Mouse (Mus musculus): Measurements from ENCODE around the gene Polh.

Gene Polh

DNA sequence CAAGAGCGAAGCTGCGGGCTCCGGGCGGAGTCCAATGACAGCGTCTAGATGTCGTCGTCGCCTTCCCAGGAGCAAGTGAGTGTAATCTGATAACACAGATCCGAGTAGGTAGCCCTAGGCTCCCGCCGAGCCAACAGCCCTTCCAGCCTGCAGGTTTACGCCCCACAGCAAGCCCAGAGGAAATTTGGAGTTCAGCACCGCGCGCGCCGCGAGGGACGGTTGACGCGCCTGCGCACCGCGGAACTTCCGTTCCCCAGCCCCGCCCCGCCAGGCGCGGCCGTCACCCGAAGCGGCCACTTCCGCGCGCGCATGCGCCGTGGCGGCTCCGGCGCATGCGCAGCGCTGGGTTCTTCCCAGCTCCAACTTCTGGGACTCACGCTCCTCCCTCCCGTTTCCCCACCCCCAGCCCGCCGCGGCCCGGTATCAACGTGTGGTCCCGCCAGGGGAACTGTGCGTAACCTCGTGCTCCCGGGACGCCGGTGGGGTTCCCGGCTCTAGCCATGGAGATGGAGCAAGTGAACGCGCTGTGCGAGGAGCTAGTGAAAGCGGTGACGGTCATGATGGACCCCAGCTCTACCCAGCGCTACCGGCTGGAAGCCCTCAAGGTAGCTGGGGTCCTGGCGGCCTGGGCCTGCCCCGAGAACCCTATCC is at the start of gene Polh, which contains the start of gene Xpo5:
Gene Polh (minus strand): TSS at position 225 of the 651 bp plus-strand sequence.
Gene Xpo5 (plus strand): TSS at position 362 of the 651 bp plus-strand sequence.
- peak; percentile 95 for DNase-seq

DNA sequence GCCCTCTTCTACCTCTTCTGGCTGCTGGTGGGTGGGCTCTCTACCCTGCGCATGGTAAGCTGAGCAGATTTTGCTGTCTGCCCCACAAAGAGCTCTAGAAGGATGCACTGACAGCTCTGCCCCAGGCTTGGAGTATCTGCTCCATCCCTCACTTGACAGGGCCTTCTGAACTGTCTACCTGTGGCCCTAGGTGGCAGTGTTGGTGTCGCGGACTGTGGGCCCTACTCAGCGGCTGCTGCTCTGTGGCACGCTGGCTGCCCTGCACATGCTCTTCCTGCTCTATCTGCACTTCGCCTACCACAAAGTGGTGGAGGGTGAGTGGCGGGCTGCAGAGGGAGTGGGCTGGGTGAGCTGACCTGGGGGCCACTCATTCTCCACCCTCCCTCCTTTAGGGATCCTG is 48.7 kb upstream of the Polh start:
- DNase-seq: peak in 1 of 2 experiments; percentile 32

DNA sequence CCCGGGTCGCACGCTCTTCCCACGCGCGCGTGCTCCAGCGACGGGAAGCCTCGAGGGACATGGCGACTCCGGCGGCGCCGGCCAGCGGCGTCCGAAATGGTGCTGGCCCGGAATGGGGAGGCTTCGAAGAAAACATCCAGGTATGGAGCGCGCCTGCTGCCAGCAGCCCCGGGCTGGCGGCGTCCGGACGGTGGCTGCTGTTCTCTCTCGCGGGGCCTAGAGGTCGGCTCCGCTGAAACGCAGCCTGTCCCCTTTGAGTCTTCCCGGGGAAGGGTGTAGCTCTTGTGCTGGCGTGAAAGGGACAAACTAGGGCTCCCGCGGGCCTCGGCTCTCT is 45.7 kb upstream of the Polh start:
- no peak for DNase-seq

DNA sequence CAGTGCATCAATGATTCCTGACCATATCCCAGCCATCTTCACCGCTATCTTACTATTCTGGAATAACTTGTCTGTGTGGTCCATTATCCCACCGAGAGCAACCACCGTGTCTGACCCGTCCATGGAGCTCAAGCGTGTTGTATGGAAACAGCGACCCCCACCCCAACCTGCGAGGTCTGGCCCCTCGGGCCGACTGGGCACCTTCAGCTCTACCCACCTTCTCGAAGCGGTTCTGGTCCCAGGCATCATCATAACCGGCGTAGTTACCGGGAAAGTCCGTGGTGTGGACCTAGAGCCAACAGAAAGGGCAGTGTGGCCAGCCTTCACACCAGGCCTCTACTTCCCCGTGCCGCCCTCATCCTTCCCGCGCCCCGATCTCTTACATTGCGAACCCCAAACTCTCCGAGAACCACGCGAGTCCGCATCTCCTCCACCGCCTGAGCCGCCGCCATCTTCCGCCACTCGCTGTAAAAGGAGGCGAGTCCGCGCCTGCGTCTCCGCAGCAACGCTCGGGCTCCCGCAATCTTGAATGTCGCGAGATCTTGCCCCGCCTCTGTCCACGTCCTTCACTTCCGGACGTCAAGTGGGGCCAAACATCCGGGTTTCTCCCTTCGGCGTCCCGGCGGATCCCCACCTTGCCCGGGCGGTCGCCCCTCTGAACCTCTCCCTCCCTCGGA is 45.2 kb upstream of the Polh start, which contains the start of the genes Polr1c and Yipf3:
Gene Polr1c (minus strand): TSS at position 543 of the 677 bp plus-strand sequence.
Gene Yipf3 (plus strand): TSS at position 569 of the 677 bp plus-strand sequence.
- peak; percentile 96 to 97 for DNase-seq

DNA sequence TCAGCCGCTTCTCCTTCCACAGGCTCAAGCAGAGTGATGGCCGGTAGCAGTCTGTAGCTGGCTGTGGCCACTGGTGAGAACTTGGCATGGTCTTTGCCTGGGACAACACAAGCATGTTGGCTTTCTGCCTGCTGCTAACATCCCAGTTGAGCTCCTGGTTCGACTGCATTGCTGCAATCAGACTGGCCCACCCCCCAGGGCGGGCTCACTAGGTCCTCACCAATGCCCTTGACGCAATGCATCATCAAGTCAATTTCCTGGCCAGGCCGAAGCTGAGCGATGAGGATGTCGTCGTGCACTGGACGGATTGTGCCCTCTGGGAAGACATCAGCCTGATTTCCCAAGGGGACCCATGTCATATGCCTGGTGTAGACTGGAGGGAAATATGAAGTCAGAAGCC is 42.1 kb upstream of the Polh start:
- no peak for DNase-seq

DNA sequence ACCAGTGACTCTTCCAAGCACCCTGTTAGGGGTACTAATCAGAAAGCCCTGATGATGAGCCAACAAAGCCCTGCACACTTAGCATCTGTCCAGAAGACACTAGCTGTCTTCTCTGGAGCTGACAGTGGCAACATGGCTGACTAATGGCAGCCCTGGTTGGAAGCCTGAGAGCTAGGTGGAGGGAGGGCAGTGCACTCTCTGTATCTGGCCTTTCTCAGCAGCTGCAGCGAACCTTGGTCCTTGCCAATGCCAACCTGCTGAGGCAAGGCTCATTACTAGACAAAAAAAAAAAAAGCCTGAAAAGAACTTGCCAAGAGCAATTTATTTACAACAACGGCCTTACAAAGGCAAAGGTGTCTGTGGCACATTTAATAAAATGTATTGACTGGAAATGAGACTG is 41.2 kb upstream of the Polh start:
- no peak for DNase-seq

DNA sequence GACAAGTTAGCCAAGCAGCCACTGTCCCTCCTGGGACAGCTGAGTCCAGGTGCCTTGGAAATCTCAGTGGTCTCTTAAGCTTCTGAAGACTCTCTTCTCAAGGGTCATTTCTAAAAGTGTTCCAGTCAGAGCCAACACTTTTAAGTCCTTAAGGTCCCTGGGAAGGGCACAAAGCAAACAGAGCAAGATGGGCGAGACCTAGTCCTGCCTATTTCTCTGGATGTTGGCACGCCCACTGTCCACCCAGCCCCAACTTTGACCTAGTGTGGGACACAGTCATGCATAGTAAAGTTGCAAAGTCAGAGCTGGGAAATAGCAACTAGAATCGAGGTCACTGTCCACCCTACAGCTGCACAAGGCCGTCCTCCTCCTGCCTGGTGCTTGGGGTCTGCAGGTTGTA is 40.5 kb upstream of the Polh start:
- DNase-seq: no peak

DNA sequence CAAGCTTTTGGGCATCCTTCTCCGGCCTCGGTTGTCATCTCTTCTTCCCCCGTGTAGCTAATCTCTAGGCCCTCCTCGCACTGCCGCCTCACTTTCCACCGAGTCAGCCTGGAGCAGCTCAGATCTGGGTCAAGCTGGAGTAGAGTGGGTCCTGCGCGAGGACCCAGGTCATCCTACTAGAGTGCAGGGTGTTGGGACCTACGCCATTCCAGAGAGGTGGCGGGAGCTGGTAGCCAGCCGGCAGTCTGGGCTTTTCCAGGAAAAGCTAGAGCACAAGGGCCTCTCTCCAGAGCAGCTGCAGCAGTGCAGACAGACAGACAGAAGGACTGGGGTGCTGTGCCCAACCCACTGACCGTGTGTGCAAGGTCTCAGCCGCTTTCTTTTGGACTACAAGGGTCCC is 39.8 kb upstream of the Polh start:
- DNase-seq: no peak

DNA sequence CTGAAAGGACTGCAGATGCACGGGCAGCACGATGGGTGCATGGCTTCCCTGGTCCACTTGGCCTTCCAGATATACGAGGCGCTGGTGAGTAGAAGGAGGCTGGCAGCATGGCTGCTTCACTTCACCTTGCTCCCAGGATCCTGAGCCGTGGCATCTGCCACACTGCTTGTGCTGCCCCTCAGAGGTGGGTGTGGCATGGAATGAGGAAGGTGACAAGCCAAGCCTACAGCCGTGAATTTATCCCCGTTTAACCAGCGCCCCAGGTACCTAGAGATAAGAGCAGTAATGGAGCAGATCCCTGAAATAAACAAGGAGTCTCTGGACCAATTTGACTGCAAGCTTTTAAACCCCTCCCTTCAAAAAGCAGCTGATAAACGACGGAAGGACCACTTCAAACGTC is 39.0 kb upstream of the Polh start:
- no peak for DNase-seq

DNA sequence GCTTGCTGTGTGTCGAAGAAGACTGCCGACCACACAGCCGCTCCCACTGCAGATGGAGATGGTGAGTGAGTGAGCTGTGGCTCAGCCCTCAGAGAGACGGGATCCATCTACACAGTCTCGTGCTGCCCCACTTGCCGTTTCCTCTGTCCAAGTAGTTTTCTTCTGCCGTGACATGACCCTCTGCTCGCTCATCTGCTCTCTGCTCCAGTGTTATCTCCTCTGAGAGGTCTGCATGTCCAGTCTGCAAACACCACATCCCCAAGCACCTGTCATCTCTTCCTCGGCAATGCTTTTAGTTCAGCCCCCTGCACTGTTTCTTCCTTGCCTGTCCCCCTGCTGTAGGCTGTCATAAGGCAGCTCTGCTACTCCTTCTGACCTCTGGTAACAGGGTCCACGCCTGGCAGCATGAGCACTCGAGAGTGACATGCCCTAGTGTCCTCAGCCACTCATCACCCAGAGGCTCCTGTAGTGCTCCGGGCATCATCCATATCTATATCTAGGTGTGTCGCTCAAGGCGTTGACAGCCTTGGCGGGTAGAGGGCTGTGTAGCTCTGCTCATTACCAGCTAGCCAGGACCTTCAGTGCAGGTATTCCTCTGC is 37.2 kb upstream of the Polh start:
- no peak for DNase-seq

DNA sequence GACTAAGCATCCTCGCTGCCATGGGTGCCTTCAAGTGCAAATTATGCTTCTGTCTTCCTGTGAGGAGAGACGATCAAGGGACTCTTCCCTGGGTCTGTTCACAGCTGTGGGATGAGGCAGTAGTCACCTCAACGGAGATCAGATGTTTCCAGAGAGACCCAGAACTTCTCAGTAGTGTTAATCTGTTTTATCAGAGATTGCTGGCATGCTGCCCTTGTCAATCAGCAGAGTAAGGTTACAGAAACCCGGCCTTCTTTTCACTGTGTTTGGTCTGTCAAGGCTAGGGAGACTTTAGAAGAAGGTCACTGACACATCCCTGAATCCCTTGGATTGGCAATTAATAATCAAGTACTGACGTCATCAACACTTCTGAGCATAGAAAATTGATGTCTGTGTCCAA is 35.0 kb upstream of the Polh start:
- DNase-seq: no peak

DNA sequence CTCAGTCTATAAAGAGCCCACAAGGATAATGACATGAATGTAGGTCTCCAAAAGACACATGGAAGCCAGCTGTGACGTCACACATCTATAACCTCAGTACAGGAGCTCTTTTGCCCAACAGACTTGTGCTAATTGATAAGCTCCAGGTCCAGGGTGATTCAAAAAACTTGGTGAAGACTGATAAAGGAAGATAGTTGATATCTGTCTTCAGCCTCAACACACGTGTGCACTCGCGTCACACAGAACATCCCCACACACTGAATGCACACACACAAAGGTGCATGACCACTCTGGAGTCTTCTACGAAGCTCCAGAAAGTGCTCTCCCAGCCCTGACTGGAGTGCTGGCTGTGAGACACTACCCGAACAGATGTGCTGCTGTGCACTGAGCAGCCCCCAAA is 34.6 kb upstream of the Polh start:
- no peak for DNase-seq

DNA sequence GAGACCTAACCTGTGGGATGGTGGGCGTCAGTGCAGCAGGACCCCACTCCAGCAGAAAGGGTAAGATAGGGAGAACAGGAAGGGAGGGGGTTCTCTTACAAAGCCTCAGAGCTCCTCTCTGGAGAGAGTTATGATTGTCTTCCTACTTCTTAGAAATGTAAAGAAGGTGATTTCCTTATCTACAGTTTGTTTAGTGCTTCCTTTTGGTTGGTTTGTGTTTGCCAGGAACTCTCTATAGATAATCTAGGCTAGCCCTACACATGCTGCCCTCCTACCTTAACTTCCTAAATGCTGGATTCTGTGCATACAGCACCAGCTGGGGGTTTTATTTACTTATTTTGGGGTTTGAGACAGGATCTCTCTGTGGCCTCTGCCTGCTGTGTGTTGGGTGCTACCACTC is 33.6 kb upstream of the Polh start:
- no peak for DNase-seq

DNA sequence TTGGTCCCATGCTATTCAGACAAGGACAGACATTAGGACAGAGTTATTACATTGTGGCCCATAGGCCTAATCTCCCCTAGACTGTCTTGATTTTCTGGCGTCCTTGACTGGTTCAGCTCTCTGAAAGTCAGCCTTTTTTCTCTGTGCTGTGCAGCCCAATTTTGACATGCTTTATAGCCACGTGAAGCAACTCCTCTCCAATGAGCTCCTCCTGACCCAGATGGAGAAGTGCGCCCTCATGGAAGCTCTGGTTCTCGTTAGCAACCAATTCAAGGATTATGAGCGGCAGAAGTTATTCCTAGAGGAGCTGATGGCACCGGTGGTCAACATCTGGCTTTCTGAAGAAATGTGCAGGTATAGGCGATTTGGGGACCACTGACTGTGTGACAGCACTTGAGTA is 25.1 kb upstream of the Polh start:
- no peak for DNase-seq

DNA sequence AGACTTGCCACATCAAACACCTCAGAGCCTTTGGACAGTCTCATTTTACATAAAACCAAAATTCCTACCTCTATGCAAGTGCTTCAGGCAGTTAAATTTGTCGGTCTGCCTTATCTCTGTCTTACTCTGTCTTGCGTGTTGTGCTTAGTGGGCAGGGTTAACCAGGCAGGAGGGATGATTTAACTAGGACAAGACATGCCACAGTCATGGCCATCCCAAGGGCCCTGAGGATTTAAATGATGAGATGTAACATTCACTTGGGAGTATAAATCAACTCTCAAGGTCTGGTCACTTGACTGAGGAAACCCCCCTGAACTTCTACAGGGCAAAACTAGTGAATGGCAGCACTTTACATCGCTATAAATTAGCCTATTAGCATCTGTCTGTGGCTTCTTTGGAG is 19.2 kb upstream of the Polh start:
- no peak for DNase-seq

DNA sequence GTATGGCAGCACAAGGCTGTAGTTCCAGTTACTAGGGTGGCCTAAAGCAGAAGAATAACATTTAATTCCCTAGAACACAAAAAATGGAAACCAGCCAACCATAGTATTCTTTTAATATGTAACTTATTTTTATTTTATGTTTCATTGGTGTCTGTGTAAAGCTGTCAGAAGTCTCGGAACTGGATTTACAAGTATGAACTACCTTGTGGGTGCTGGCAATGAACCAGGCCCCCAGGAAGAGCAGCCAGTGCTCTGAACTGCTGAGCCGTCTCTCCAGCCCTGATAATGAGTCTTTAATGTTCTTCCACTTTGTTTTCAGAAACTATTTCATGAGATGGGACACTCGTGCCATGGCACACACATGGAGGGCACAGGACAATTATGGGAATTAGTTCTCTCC is 8.1 kb upstream of the Polh start:
- DNase-seq: no peak

DNA sequence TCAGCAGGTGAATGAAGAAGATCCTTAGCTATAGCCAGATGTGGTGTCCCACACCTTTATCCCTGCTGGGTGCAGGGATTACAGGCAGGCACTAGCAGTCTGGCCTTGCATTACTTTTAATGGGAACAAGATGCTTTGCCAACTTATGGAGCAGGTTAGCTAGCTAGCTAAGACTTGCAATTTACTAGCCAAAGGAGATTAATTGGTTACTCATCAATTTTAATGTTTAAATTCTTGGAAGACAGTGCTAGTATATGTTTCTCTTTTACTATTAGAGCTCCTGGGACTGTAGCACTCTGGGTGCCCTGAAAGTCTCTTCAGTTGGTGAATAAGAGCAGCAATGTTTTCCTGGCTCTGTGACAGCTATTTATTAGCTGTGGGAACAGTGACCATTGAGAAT is 4.2 kb upstream of the Polh start:
- no peak for DNase-seq

DNA sequence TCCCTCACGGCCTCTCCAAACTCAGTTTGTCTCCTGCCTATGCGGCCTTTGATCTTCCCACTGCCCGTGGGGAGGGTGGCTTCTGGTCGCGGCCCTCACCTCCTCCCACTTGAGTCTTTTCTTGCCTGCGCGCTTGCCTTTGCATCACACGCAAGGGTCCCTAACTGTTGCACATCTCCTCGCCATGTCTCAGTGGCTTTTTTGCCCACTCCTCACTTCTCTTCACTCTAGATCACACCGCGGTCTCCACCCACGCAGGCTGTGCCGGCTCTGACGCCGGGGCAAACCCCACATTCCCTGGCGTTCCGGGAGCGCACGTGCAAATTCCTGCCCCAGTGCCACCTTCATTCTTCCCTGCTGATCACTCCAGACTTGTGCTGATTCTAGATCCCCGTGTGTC is 633 bp upstream of the Polh start:
- DNase-seq: no peak

DNA sequence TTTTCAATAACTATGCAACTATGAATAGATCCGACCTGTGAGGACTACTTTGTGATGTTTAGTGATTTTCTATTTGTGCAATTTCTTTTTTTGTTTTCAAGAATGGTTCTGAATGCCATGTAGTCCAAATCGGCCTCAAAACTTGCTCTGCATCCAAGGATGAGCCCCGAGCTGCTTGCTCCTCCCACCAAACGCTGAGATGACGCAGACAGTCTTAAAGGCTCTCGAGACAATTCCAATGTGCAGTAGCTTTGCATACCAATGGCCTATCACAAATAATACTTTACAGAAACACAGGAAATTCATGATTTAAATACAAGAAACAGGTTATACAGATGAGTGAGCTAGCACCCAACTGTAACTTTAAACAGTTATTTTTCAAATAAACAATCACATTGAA is 1.3 kb downstream of the Polh start:
- DNase-seq: peak in 1 of 2 experiments; percentile 8

DNA sequence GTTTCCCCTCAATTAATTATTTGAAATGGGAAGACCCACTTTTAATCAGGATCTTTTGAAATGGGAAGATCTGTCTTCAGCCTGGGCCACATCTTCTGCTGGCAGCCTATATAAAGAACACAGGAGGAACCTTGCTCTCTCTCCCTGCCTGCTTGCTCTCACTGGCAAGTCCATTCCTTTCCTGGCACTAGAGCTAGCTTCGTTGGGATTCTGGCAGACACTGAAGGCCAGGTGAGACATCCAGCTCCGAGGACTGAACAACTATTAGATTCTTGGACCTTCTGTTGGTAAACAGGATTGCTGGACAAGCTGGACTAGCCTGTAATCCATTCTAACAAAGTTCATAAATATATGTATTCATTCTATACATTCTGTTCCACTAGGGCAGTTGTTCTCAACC is 13.6 kb downstream of the Polh start:
- DNase-seq: peak in 1 of 2 experiments; percentile 42

DNA sequence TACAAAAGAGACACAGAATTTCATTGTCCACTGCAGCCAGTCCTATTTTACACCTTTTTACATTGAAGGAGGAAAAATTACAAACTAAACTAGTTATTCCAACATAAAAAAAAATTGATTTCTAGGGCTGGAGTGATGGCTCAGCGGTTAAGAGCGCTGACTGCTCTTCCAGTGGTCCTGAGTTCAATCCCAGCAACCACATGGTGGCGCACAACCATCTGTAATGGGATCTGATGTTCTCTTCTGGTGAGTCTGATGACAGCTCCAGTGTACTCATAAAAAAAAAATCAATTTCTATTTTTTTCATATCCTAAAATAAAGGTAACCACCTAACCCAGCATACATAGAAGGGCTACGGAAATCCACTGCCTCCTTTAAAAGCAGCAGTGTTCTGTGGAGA is 20.2 kb downstream of the Polh start:
- DNase-seq: no peak

DNA sequence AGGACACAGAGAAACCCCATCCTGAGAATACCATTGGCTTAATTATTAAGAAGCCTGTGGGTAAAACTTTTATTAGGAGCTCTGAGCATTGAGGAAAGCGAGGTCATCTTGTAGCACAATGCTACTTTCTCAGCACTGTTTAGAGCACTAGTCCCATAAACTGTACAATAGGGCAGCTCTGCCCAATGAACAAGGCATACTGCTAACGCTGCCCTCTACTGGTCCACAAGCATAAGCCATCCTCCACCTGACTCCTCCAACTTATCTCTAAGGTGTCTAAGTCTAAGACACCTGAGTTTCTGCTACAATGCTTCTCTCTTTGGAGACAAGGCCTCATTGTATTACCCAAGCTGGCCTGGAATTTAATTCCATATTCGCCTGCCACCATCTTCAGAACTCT is 31.9 kb downstream of the Polh start:
- peak; percentile 46 to 57 for DNase-seq

DNA sequence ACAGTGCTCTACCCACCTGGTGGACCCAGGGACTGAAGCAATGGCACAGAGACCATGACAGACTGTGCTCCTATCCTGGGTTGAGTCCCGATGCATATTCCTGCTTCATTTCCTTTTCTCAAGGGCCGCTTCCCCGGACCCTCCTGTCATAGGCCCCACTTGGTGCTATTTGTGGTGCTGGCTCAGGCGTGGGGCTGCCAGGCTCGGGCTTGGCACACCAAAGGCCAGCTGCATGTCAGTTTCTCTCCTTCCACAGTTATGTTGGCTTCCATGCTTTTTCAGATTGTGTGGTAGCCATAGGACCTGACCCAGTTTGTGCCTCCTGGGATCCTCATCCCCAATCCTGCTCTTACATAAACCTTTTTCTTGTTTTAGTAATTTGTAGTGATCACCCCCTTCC is 33.7 kb downstream of the Polh start:
- no peak for DNase-seq

DNA sequence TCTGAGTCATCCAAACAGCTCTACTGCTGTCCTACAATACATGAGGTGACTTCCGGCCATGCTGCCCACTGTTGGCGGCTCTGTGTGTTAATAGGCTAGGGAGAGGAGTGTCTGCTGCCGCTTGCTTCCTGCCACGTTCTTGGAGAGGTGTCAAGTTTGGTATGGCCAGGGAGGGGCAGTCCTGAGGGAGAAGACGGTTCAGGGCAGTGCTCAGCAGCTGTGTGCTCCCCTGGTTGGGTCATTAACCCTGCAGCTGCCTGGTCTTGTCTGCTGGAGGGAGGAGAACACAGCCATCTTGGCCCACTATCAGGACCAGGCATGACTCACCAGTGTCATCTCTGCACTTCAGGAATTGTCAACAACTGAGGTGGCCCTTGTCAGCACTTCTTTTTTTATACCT is 34.1 kb downstream of the Polh start:
- DNase-seq: no peak
